Mouse (Mus musculus) ovary, adult 18-20 months (tissue): ENCODE results near the gene Psmb4.
A peak's percentile ranks its signal among the peaks of the same experiment; 100 is the strongest.
"Not testable (repeated sequence)": the region's sequence is repeated elsewhere in the genome, so short reads cannot be mapped to it uniquely, and the experiment has no call there.

Source experiments
- DNase-seq: peaks from one replicate; pipeline ENCODE4 v3.0.0; 2022; ENCODE audit warnings: low spot score, mixed read lengths

The Psmb4 gene

GRCm38 (mm10) chr3:94904759-94905158 is 18.0 kb upstream of the Psmb4 start:
- DNase-seq = not testable (repeated sequence)

DNA sequence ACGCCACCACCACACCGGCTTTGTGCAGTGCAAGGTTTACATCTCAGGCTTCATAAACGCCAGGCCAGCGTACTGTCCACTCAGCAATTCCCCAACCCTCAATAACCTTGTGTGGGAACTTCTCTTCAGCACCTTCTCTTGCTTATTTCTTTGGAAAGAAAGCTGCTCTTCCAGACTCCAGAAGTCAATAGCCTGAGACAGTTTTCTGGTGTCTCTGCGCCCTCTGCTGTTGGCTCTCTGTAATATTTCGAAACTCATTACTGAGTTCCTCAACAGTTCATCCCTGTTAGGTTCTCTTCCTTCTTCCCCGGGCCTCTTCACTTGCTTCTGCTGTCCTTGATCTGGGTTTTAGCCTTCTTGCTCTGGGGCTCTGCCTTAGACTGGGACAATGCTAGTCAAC is 16.0 kb upstream of the Psmb4 start:
- peak; percentile 22 for DNase-seq

- DNase-seq = peak; percentile 41
These were observed 7.3 kb upstream of the Psmb4 start for GRCm38 (mm10) chr3:94894076-94894475.

- no peak for DNase-seq
These were observed 1.8 kb upstream of the Psmb4 start for GRCm38 (mm10) chr3:94888595-94888994.

- no peak for DNase-seq
These were observed 4.2 kb downstream of the Psmb4 start for GRCm38 (mm10) chr3:94882579-94882978.

- DNase-seq = no peak
These were observed 4.9 kb downstream of the Psmb4 start for GRCm38 (mm10) chr3:94881840-94882239.

DNA sequence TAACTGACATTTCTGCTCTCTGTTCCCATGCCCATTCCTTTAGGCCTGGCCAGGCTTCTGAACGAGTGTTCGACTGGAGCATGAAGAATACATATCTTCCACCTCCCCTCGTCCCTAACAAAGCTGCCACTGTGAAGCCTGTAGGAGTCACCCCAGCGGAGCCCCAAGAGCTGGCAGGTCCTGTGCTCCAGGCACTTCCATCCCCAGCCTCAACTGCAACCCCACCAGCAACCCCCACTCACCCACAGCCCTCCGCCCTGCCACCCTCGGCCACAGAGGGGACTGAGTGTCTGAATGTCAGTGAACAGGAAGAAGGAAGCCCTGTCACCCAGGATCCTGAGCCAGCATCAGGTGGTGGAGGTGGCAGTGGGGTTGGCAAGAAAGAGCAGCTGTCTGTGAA is 8.1 kb downstream of the Psmb4 start:
- no peak for DNase-seq

DNA sequence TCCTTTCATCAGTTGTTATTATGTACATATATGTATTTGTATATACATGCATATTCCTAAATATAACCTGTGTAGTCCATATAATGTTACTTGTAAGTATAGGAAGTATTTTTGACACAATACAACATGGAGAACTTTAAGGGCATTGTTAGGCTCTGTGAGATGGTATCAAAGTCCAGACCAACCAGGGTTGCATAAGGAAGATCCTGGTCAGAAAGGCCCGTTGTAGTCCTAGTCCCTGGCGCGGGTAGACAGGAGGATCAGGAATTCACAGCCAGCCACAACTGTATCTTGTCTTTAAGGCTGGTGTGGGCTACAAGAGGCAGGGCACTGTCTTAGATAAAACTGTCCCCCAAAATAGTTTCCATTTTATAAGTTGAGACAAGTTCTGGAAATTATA is 17.8 kb downstream of the Psmb4 start:
- no peak for DNase-seq

DNA sequence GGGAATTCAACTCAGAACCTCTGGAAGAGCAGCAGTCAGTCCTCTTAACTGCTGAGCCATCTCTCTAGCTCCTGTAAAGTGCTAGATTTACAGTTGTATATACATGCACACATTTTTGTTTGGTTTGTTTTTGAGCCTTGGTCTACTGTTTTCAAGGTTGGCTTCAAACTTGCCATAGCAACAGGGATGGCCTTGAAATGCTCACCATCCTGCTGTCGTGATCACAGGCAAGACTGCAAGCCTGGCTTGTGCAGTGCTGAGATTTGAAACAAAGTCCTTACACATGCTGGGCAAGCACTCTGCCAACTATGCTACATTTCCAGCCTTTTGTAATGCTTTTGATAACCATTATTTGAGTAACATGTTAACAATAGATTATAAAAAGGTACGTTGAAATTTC is 27.3 kb downstream of the Psmb4 start:
- DNase-seq = peak; percentile 40

DNA sequence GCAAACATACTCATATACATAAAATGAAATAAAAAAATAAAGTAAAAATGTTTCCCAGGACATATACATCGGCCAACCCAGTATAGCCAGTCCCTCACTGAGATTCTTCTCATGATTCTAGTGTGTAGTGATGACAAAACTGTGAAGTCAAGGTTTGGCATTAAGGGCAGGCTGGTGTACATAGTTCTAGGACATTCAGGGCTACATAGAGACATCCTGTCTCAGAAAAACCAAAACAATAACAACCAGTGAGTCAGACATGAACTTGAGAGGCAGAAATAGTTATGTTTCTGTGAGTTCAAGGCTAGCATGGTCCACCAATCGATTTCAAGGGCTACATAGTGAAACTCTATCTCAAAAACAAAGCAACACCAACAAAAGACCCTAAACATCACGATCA is 34.5 kb downstream of the Psmb4 start:
- no peak for DNase-seq

DNA sequence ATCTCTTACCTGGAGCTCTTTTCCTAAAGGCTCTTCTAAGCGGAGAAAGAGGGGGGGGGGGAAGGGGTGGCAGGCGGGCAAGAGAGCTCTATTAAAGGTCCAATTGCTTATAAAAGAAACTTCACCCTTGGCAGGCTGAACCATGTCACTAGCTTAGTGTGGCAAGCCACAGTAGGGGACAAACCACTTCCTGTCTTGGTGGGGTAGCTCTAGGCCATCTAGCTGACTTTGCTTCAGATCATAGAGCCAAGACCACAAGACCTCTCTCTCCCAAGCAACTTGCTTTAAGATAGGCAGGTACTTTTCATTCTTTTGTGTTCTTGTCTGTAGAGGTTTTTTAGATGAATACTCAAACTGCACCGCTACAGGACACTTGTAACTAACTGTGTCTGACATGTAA is 35.0 kb downstream of the Psmb4 start:
- no peak for DNase-seq

DNA sequence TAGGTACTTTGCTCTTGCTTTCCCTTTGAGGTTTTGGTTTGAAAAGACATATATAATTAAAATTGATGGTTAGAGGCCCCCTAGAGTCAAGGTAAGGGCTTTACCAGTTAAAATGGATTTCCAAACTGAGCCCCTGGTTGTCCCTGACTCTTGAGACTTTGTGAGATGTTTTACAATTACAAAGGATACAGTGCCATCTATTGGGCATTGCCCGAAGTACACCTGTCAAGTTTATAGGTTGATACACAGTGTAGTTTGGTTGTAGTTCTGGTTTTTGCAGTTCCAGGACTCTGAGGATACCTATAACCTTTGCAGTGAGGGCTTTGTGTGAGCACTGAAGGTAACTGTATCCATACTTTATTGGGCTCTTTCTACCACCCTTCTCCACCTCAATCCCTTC is 37.4 kb downstream of the Psmb4 start:
- DNase-seq = no peak

DNA sequence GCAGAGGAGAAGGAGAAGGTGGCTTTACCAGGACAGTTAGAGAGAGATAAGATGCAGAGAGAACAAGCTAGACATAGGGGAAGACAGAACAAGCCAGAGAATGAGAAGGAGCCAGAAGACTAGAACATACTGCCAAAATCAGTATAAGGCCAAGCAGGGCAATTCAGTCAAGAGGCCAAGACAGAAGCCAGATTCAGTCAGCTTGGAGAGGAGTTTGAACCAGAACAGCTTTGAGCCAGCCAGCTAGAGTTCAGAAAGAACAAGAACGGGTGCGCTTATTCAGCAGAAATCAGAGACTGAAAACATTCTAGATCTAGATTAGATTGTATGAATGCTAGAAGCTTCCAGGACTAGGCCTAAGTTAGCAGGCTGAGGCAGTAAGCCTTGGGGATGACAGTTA is 39.4 kb downstream of the Psmb4 start:
- DNase-seq = no peak

- DNase-seq = no peak
These were observed 47.7 kb downstream of the Psmb4 start for GRCm38 (mm10) chr3:94839101-94839500.

- no peak for DNase-seq
These were observed 48.1 kb downstream of the Psmb4 start for GRCm38 (mm10) chr3:94838631-94839030.

- peak; percentile 81 for DNase-seq
These were observed 48.7 kb downstream of the Psmb4 start for GRCm38 (mm10) chr3:94837959-94838496.

DNA sequence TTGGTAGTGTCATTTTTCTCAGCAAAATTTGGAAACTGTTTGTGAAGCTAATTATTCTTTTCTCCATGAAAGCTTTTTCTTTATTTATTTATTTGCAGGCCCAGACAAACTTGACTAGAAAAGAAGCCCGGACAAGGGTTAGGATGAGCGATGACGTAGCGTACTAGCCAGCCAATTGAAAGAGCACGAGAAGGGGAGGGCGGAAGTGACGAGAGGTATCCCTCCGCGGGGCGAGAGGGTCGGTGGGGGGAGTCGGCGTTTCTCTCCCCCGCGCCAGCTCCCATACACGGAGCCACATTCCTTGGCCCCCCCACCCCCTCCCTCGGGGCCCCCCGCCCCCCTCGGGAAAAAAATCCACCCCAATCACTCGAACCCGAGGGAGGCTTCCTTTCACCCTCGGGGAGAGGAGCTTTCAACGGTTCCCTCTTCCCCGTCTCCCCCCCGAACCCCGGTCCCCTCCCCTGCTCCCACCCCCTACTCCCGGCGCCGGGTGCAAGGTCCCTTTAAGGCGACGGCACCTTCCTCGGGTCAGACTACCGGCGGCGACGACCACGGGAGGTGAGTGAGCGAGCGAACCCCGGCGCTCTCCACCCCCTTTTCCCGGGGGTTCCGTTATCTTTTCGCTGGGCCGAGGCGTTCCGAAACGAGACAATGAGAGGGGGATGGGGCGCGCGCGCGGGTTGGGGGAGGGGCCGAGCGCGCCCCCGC is 49.4 kb downstream of the Psmb4 start, which contains the start of gene Pogz:
Gene Pogz (plus strand): TSS at position 385 of the 708 bp plus-strand sequence.
- DNase-seq = peak; percentile 94

- no peak for DNase-seq
These were observed 51.4 kb downstream of the Psmb4 start for GRCm38 (mm10) chr3:94835396-94835795.
